Mouse (Mus musculus) midbrain, embryonic 15.5 days (tissue): ENCODE measurements at regions not wholly inside any gene's neighbourhood (a gene's known extent, or its start where the extent isn't known, plus 50 kb on each side); places are given as distances from the start of the nearest gene placed in this dataset.

Source experiments
- ATAC-seq: fragments of 200-750 bp; cut with Nextera tagmentation; replicated peaks from 2 replicates; pipeline ENCODE4 v1.8.0; 2017; ENCODE audit warnings: moderate TSS enrichment
- H3K27ac ChIP-seq: fragments of 300-500 bp; sonication (generic); 2 replicates; pipeline ENCODE4 v1.5.1; 2015; ENCODE audit warnings: mild to moderate bottlenecking, inconsistent platforms
- H3K27me3 ChIP-seq: fragments of 300-500 bp; sonication (generic); replicated peaks from 2 replicates; pipeline ENCODE4 v1.6.1; 2015; ENCODE audit warnings: inconsistent platforms
- H3K36me3 ChIP-seq: fragments of 300-500 bp; sonication (generic); replicated peaks from 2 replicates; pipeline ENCODE4 v1.6.1; 2015; ENCODE audit warnings: inconsistent platforms
- H3K4me1 ChIP-seq: fragments of 300-500 bp; sonication (generic); 2 replicates; pipeline ENCODE4 v1.6.1; 2015; ENCODE audit warnings: inconsistent platforms
- H3K4me2 ChIP-seq: fragments of 300-500 bp; sonication (generic); 2 replicates; pipeline ENCODE4 v1.6.1; 2015; ENCODE audit warnings: inconsistent platforms, mild to moderate bottlenecking, moderate library complexity
- H3K4me3 ChIP-seq: fragments of 300-500 bp; sonication (generic); 2 replicates; pipeline ENCODE4 v1.5.1; 2015; ENCODE audit warnings: mild to moderate bottlenecking, inconsistent platforms
- H3K9ac ChIP-seq: fragments of 300-500 bp; sonication (generic); 2 replicates; pipeline ENCODE4 v1.6.1; 2015; ENCODE audit warnings: mild to moderate bottlenecking, inconsistent platforms
- H3K9me3 ChIP-seq: fragments of 300-500 bp; sonication (generic); 2 replicates; pipeline ENCODE4 v1.6.1; 2016; ENCODE audit warnings: inconsistent platforms
- WGBS: fragments of 180-500 bp; shearing (Covaris S2); methylation state at CpG from one replicate; pipeline ENCODE4 v1.1.7; 2015; ENCODE audit warnings: mixed read lengths; 5-methylcytosine and 5-hydroxymethylcytosine counted together

GRCm38 (mm10) chr3:38692768-38693167, 194.0 kb upstream of the Fat4 start:
- H3K4me1 ChIP-seq = peaks cover 2% of the 10 kb centered on the region; the same call in 1 of the 2 replicates
- H3K9ac ChIP-seq = no peak overlapping the region
- H3K4me3 ChIP-seq = no peak overlapping the region
- no peak for ATAC-seq
- no peaks in the 10 kb centered on the region for H3K36me3 ChIP-seq
- no peak overlapping the region for H3K4me2 ChIP-seq
- no peaks in the 10 kb centered on the region for H3K27me3 ChIP-seq
- H3K9me3 ChIP-seq = no peaks in the 10 kb centered on the region
- H3K27ac ChIP-seq = no peak overlapping the region

GRCm38 (mm10) chr3:38684247-38684991, 199.8 kb upstream of the Ankrd50 start:
- WGBS = 91% methylated on average over 4 of the region's 4 CpGs
- Histone ChIP-seq H3K9me3 (no peaks in the 10 kb centered on the region), H3K9ac (no peak overlapping the region), H3K4me3 (no peak overlapping the region), H3K27ac (no peak overlapping the region), H3K36me3 (no peaks in the 10 kb centered on the region), H3K27me3 (no peaks in the 10 kb centered on the region), H3K4me1 (no peaks in the 10 kb centered on the region), H3K4me2 (no peak overlapping the region)
- no peak for ATAC-seq

GRCm38 (mm10) chr3:38663670-38664494, 179.2 kb upstream of the Ankrd50 start:
- ATAC-seq = peak; percentile 90
- no peaks in the 10 kb centered on the region for H3K9me3 ChIP-seq
- H3K27me3 ChIP-seq = no peaks in the 10 kb centered on the region
- 14% methylated on average over 17 of the region's 17 CpGs for WGBS
- peak overlapping the region; percentile 29 for H3K4me2 ChIP-seq
- peak overlapping the region; percentile 21; the same call in 1 of the 2 replicates for H3K9ac ChIP-seq
- H3K4me1 ChIP-seq = peaks cover 18% of the 10 kb centered on the region
- H3K27ac ChIP-seq = peak overlapping the region; percentile 70
- H3K4me3 ChIP-seq = no peak overlapping the region; the same call in 1 of the 2 replicates
- H3K36me3 ChIP-seq = no peaks in the 10 kb centered on the region

GRCm38 (mm10) chr3:38663023-38663422, 178.4 kb upstream of the Ankrd50 start:
- no peak for ATAC-seq
- H3K4me1 ChIP-seq = peaks cover 18% of the 10 kb centered on the region
- H3K9ac ChIP-seq = no peak overlapping the region
- 58% methylated on average over 5 of the region's 5 CpGs for WGBS
- H3K27ac ChIP-seq = no peak overlapping the region; the same call in 1 of the 2 replicates
- H3K4me3 ChIP-seq = no peak overlapping the region
- no peaks in the 10 kb centered on the region for H3K36me3 ChIP-seq
- no peaks in the 10 kb centered on the region for H3K27me3 ChIP-seq
- H3K4me2 ChIP-seq = no peak overlapping the region
- no peaks in the 10 kb centered on the region for H3K9me3 ChIP-seq

DNA sequence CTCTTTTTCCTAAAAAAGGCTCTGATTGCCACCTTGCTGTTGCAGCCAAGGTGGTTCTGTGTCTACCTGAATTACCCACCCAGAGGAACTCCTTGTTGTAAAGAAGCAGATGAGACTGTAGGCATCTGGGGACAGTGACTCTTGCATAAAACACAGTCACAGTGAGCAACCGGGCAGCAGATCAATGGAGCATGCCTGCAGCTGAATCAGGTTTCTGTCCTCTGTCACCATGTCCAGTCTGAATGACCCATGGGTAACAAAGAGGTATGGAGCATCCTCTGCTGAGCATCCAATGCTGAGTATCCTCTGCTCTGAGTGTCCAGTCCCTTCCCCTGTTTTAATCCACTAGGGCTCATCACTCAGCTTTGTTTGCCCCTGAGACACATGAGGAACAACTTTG, 172.1 kb upstream of the Ankrd50 start:
- Histone ChIP-seq H3K4me1 (peaks cover 7% of the 10 kb centered on the region; the same call in 1 of the 2 replicates), H3K9ac (no peak overlapping the region), H3K27ac (no peak overlapping the region), H3K9me3 (no peaks in the 10 kb centered on the region), H3K4me3 (no peak overlapping the region), H3K27me3 (no peaks in the 10 kb centered on the region), H3K4me2 (no peak overlapping the region), H3K36me3 (no peaks in the 10 kb centered on the region)
- 82% methylated on average over 1 of the region's 1 CpGs for WGBS
- ATAC-seq = no peak

DNA sequence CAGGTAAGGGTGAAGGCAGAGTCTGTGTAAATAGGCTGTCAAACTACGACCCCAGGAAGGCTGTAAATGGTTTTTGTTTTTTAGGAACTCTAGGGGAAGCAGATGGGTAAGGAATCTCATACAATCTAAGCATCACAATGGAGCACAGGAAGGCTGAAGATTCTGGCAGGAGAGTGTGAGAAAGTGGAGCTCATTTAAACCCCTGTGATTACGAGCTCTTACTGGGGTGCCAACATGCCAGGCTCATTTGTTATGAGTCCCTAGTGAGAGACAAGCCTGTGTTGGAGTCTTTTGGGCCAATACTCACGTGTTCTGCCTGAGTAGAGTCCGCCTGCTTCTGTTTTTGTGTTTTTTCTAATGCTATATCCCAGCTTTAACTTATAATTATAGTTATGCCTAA, 169.3 kb upstream of the Ankrd50 start:
- H3K4me2 ChIP-seq = no peak overlapping the region
- no peaks in the 10 kb centered on the region for H3K36me3 ChIP-seq
- no peak for ATAC-seq
- no peak overlapping the region; the same call in 1 of the 2 replicates for H3K27ac ChIP-seq
- H3K9ac ChIP-seq = no peak overlapping the region
- no peaks in the 10 kb centered on the region for H3K27me3 ChIP-seq
- peaks cover 7% of the 10 kb centered on the region; the same call in 1 of the 2 replicates for H3K4me1 ChIP-seq
- no peak overlapping the region for H3K4me3 ChIP-seq
- WGBS = 65% methylated on average over 4 of the region's 4 CpGs
- no peaks in the 10 kb centered on the region for H3K9me3 ChIP-seq

- ATAC-seq = peak; percentile 69
- no peak overlapping the region for H3K9ac ChIP-seq
- 28% methylated on average over 5 of the region's 5 CpGs for WGBS
Observed at GRCm38 (mm10) chr3:38652985-38653685, 168.5 kb upstream of the Ankrd50 start.

GRCm38 (mm10) chr3:38650176-38650575, 165.5 kb upstream of the Ankrd50 start:
- H3K4me1 ChIP-seq = peaks cover 7% of the 10 kb centered on the region; the same call in 1 of the 2 replicates
- WGBS = 83% methylated on average over 4 of the region's 4 CpGs
- H3K4me2 ChIP-seq = no peak overlapping the region

More at GRCm38 (mm10) chr3:38652985-38653685, 168.5 kb upstream of the Ankrd50 start:
- Histone ChIP-seq H3K27me3 (no peaks in the 10 kb centered on the region), H3K4me2 (no peak overlapping the region), H3K4me3 (no peak overlapping the region), H3K4me1 (peaks cover 7% of the 10 kb centered on the region; the same call in 1 of the 2 replicates), H3K9me3 (no peaks in the 10 kb centered on the region), H3K36me3 (no peaks in the 10 kb centered on the region), H3K27ac (peak overlapping the region; percentile 35)

GRCm38 (mm10) chr3:38648633-38649032, 164.0 kb upstream of the Ankrd50 start:
- H3K27ac ChIP-seq = no peak overlapping the region
- H3K4me2 ChIP-seq = no peak overlapping the region
- peaks cover 6% of the 10 kb centered on the region; the same call in 1 of the 2 replicates for H3K4me1 ChIP-seq
- no peaks in the 10 kb centered on the region for H3K9me3 ChIP-seq
- no peak for ATAC-seq
- H3K4me3 ChIP-seq = no peak overlapping the region
- 75% methylated on average over 4 of the region's 4 CpGs for WGBS
- no peak overlapping the region for H3K9ac ChIP-seq
- H3K36me3 ChIP-seq = no peaks in the 10 kb centered on the region
- no peaks in the 10 kb centered on the region for H3K27me3 ChIP-seq

More at GRCm38 (mm10) chr3:38650176-38650575, 165.5 kb upstream of the Ankrd50 start:
- no peak overlapping the region for H3K9ac ChIP-seq
- no peak overlapping the region for H3K27ac ChIP-seq
- H3K4me3 ChIP-seq = no peak overlapping the region
- H3K27me3 ChIP-seq = no peaks in the 10 kb centered on the region
- ATAC-seq = no peak
- no peaks in the 10 kb centered on the region for H3K9me3 ChIP-seq
- H3K36me3 ChIP-seq = no peaks in the 10 kb centered on the region

- no peaks in the 10 kb centered on the region for H3K27me3 ChIP-seq
- H3K4me2 ChIP-seq = no peak overlapping the region
- ATAC-seq = no peak
- no peaks in the 10 kb centered on the region for H3K9me3 ChIP-seq
- no peaks in the 10 kb centered on the region for H3K4me1 ChIP-seq
- H3K27ac ChIP-seq = no peak overlapping the region
- H3K4me3 ChIP-seq = no peak overlapping the region
- H3K9ac ChIP-seq = no peak overlapping the region
- no peaks in the 10 kb centered on the region for H3K36me3 ChIP-seq
- 83% methylated on average over 7 of the region's 7 CpGs for WGBS
Observed at GRCm38 (mm10) chr3:38647737-38648330, 163.2 kb upstream of the Ankrd50 start.

GRCm38 (mm10) chr3:38641733-38642132, 157.1 kb upstream of the Ankrd50 start:
- no peak overlapping the region for H3K27ac ChIP-seq
- no peaks in the 10 kb centered on the region for H3K36me3 ChIP-seq
- no peak for ATAC-seq
- no peak overlapping the region for H3K4me3 ChIP-seq
- 62% methylated on average over 1 of the region's 1 CpGs for WGBS
- no peak overlapping the region for H3K4me2 ChIP-seq
- H3K4me1 ChIP-seq = no peaks in the 10 kb centered on the region
- no peaks in the 10 kb centered on the region for H3K9me3 ChIP-seq
- H3K9ac ChIP-seq = no peak overlapping the region
- H3K27me3 ChIP-seq = no peaks in the 10 kb centered on the region

DNA sequence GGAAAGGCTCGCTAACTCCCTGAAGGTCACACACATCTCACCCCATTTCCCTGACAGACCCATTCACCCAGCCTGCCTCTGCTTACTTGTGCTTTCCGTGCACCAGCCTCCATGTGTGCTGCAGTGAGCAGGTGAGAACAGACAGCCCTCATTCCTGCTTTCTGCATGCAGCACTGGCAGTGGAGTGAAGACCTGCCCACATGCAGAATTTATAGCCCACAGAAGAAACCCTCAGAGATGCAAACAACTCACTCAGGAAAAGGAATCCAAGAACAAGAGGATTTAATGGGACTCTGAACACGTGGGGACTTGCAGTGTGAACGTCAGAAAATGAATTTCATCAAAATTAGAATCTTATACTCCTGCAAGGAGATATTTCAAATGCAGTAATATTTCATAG, 152.2 kb upstream of the Ankrd50 start:
- Histone ChIP-seq H3K27ac (no peak overlapping the region), H3K4me2 (no peak overlapping the region), H3K27me3 (no peaks in the 10 kb centered on the region), H3K9me3 (no peaks in the 10 kb centered on the region), H3K4me3 (no peak overlapping the region), H3K9ac (no peak overlapping the region), H3K4me1 (no peaks in the 10 kb centered on the region), H3K36me3 (no peaks in the 10 kb centered on the region)
- no peak for ATAC-seq
- 75% methylated on average over 4 of the region's 4 CpGs for WGBS
